Mouse (Mus musculus) MEL (cell line): ENCODE data around the gene Fam185a.

Experiments used
- CTCF ChIP-seq, 3 experiments: IDR thresholded peaks in 2 of 3; conservative IDR thresholded peaks in 1 of 3; 2 replicates each; pipeline ENCODE4 v1.5.1; 2011 to 2012; ENCODE audit warnings: low read length in 3 of 3, low read depth in 2 of 3, mild to moderate bottlenecking in 2 of 3, improper control_type of control experiment in 1 of 3, inconsistent platforms in 1 of 3, mixed read lengths in 1 of 3, moderate library complexity in 1 of 3; ENCODE audit not compliant: control insufficient read depth in 1 of 3, insufficient read depth in 1 of 3, poor library complexity in 1 of 3, severe bottlenecking in 1 of 3
- E2F4 ChIP-seq: IDR thresholded peaks from 2 replicates; pipeline ENCODE4 v1.6.1; 2011; ENCODE audit warnings: low read depth, low read length, improper control_type of control experiment, borderline replicate concordance
- EP300 ChIP-seq, 2 experiments: IDR thresholded peaks; 2 replicates each; pipeline ENCODE4 v1.6.1; 2011; ENCODE audit warnings: improper control_type of control experiment in 2 of 2, low read length in 2 of 2, low read depth in 1 of 2, mild to moderate bottlenecking in 1 of 2
- JUND ChIP-seq: IDR thresholded peaks from 2 replicates; pipeline ENCODE4 v1.6.1; 2011; ENCODE audit warnings: low read depth, mild to moderate bottlenecking, improper control_type of control experiment, low read length
- MAX ChIP-seq: IDR thresholded peaks from 2 replicates; pipeline ENCODE4 v1.6.1; 2011; ENCODE audit warnings: low read length, improper control_type of control experiment
- POLR2A ChIP-seq, 2 experiments: IDR thresholded peaks; 2 replicates each; pipeline ENCODE4 v1.6.1; 2011 to 2012; ENCODE audit warnings: low read length in 2 of 2, mild to moderate bottlenecking in 2 of 2, control low read depth in 1 of 2, improper control_type of control experiment in 1 of 2, low read depth in 1 of 2, moderate library complexity in 1 of 2; ENCODE audit not compliant: control insufficient read depth in 1 of 2, insufficient read depth in 1 of 2, poor library complexity in 1 of 2
- POLR2AphosphoS2 ChIP-seq: IDR thresholded peaks from 2 replicates; pipeline ENCODE4 v1.6.1; 2011; ENCODE audit warnings: low read length, improper control_type of control experiment
- TAL1 ChIP-seq: IDR thresholded peaks from 2 replicates; pipeline ENCODE4 v1.6.1; 2012; ENCODE audit warnings: mild to moderate bottlenecking, inconsistent platforms, low read length, moderate library complexity, mixed read lengths
- ZKSCAN1 ChIP-seq: IDR thresholded peaks from 2 replicates; pipeline ENCODE4 v1.6.1; 2012; ENCODE audit warnings: low read depth, mild to moderate bottlenecking, inconsistent platforms, low read length, improper control_type of control experiment, moderate library complexity

DNA sequence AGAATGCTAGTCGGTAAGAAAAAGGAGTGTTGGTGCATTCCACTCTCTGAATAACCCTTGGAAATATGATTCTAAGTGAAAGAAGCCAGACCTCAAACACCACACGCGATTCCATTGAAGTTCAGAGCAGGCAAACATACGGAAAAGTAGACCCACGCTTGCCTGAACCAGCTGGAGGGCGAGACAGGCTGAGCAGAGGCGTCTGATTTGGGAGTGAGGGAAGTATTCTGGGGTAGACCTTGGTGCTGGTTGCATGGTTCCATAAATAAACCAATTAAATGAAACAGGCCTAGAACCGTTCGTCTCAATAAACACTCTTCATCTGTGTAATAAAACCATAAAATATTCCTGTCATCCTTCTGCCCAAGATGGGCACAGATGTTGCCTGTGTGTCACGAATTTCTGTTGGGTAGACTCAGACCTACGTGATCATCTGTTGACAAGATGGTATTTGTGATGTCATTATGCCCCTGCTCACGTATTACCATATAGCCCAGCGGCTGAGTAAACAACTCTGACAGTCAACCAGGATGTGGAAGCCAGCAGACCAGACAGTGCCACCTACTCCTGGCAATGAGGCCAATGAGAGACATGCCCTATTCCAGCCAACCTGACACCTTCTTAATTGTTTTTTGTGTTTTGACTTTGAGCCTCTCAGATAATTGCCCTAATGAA is 78.3 kb downstream of the Fam185a start:
- TF ChIP-seq POLR2A (IDR thresholded peaks at IDR 0.05; ENCODE audit: control insufficient read depth in 1 of 2, insufficient read depth in 1 of 2, low read depth in 1 of 2, low read length in 2 of 2, poor library complexity in 1 of 2) (no peak), JUND (no peak), E2F4 (no peak), ZKSCAN1 (no peak), MAX (no peak), EP300 (IDR thresholded peaks at IDR 0.05; ENCODE audit: low read depth in 1 of 2, low read length in 2 of 2) (no peak), CTCF (IDR thresholded peaks at IDR 0.05 in 2 of 3, conservative IDR thresholded peaks at IDR 0.05 in 1 of 3; ENCODE audit: control insufficient read depth in 1 of 3, insufficient read depth in 1 of 3, low read depth in 2 of 3, low read length in 3 of 3, poor library complexity in 1 of 3, severe bottlenecking in 1 of 3) (no peak), POLR2AphosphoS2 (no peak), TAL1 (no peak)
